Mouse (Mus musculus): ENCODE data around the gene Nf2. TPM values are rescaled to one million over a fixed set of nuclear protein-coding genes. Genes with fewer than 3 reads are reported as not detected.
A peak's percentile ranks its signal among the peaks of the same experiment; 100 is the strongest.

Nf2 gene
- polyA plus RNA-seq, 1 experiment, result 50.9 TPM

- DNase-seq, result no peak
- WGBS, result 37% methylated on average over 4 of the region's 4 CpGs
- Histone ChIP-seq H3K4me1 (ENCODE audit: control insufficient read depth, insufficient read depth, low read length) (no peaks in the 10 kb centered on the region), H3K4me3 (replicated peaks; ENCODE audit: extremely low read depth, low read depth, low read length) (no peak overlapping the region)
- TF ChIP-seq POLR2A (IDR thresholded peaks at IDR 0.05; ENCODE audit: borderline replicate concordance, extremely low read depth, low read depth, low read length) (no peak), CTCF (IDR thresholded peaks at IDR 0.05; ENCODE audit: insufficient read depth, low read length) (no peak)
Measured at GRCm38 (mm10) chr11:4757789-4758158, 91.6 kb downstream of the Nf2 start.

- TF ChIP-seq POLR2A (IDR thresholded peaks at IDR 0.05; ENCODE audit: borderline replicate concordance, extremely low read depth, low read depth, low read length) (no peak), CTCF (IDR thresholded peaks at IDR 0.05; ENCODE audit: insufficient read depth, low read length) (no peak)
- no peak for DNase-seq
- Histone ChIP-seq H3K4me1 (ENCODE audit: control insufficient read depth, insufficient read depth, low read length) (no peaks in the 10 kb centered on the region), H3K4me3 (replicated peaks; ENCODE audit: extremely low read depth, low read depth, low read length) (no peak overlapping the region)
- 52% methylated on average over 11 of the region's 11 CpGs for WGBS
Measured at GRCm38 (mm10) chr11:4756984-4757788, 92.2 kb downstream of the Nf2 start.

DNA sequence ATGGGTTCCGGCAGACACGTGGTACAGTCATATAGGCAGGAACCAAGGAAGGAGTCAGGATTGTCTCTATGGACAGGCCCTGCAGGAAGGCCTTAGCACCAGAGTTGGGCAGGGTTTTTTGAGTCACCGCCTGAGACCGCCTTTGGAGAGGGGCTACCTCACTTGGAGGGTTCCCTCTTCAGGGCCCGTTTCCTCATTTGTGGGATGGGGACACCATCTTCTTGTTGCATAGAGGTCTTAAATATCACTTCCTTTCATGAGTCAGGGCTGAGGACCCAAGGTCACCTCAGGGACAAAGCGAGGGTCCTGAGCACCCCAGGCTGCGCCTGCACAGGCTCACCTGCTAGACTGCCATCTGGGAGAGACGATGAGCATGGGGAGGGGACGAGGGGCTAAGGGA lies 92.9 kb downstream of the Nf2 start:
- no peak for TF ChIP-seq CTCF (IDR thresholded peaks at IDR 0.05; ENCODE audit: insufficient read depth, low read length)
- TF ChIP-seq POLR2A (IDR thresholded peaks at IDR 0.05; ENCODE audit: borderline replicate concordance, extremely low read depth, low read depth, low read length), result no peak
- H3K4me1 ChIP-seq (ENCODE audit: control insufficient read depth, insufficient read depth, low read length), result no peaks in the 10 kb centered on the region
- no peak for DNase-seq
- WGBS, result 81% methylated on average over 9 of the region's 9 CpGs
- no peak overlapping the region for H3K4me3 ChIP-seq (replicated peaks; ENCODE audit: extremely low read depth, low read depth, low read length)

DNA sequence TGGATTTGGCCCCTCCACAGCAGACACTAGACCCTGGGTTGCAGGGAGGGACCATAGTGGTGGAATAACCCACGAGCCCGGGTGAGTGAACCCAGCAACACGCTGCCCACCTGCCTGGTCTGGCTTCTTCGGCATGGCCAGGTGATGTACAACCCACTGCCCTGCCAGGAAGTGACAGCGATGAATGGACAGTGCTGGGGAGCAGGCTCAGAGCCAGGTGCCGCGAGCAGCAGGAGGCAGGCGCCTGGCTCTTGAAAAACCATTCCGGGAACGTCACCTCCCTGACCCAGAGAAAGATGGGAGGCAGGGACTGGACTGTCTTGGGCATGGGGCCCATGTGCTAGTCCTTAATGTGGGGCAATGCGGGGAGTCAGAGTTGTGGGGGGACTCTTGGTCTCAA lies 94.5 kb downstream of the Nf2 start:
- TF ChIP-seq CTCF (IDR thresholded peaks at IDR 0.05; ENCODE audit: insufficient read depth, low read length) (no peak), POLR2A (IDR thresholded peaks at IDR 0.05; ENCODE audit: borderline replicate concordance, extremely low read depth, low read depth, low read length) (no peak)
- WGBS, result 71% methylated on average over 11 of the region's 11 CpGs
- no peak overlapping the region for H3K4me3 ChIP-seq (replicated peaks; ENCODE audit: extremely low read depth, low read depth, low read length)
- DNase-seq, result no peak
- no peaks in the 10 kb centered on the region for H3K4me1 ChIP-seq (ENCODE audit: control insufficient read depth, insufficient read depth, low read length)

- Histone ChIP-seq H3K4me3 (replicated peaks; ENCODE audit: extremely low read depth, low read depth, low read length) (no peak overlapping the region), H3K4me1 (ENCODE audit: control insufficient read depth, insufficient read depth, low read length) (no peaks in the 10 kb centered on the region)
- TF ChIP-seq CTCF (IDR thresholded peaks at IDR 0.05; ENCODE audit: insufficient read depth, low read length) (no peak), POLR2A (IDR thresholded peaks at IDR 0.05; ENCODE audit: borderline replicate concordance, extremely low read depth, low read depth, low read length) (no peak)
- DNase-seq, result no peak
- 82% methylated on average over 3 of the region's 3 CpGs for WGBS
Measured at GRCm38 (mm10) chr11:4754036-4754435, 95.3 kb downstream of the Nf2 start.

- Histone ChIP-seq H3K4me1 (ENCODE audit: control insufficient read depth, insufficient read depth, low read length) (no peaks in the 10 kb centered on the region), H3K4me3 (replicated peaks; ENCODE audit: extremely low read depth, low read depth, low read length) (no peak overlapping the region)
- no peak for TF ChIP-seq POLR2A (IDR thresholded peaks at IDR 0.05; ENCODE audit: borderline replicate concordance, extremely low read depth, low read depth, low read length)
- TF ChIP-seq CTCF (IDR thresholded peaks at IDR 0.05; ENCODE audit: insufficient read depth, low read length), result no peak
- DNase-seq, result no peak
- 50% methylated on average over 10 of the region's 10 CpGs for WGBS
Measured at GRCm38 (mm10) chr11:4752836-4753235, 96.5 kb downstream of the Nf2 start.

- no peaks in the 10 kb centered on the region for H3K4me1 ChIP-seq (ENCODE audit: control insufficient read depth, insufficient read depth, low read length)
- H3K4me3 ChIP-seq (replicated peaks; ENCODE audit: extremely low read depth, low read depth, low read length), result no peak overlapping the region
- TF ChIP-seq CTCF (IDR thresholded peaks at IDR 0.05; ENCODE audit: insufficient read depth, low read length), result no peak
- TF ChIP-seq POLR2A (IDR thresholded peaks at IDR 0.05; ENCODE audit: borderline replicate concordance, extremely low read depth, low read depth, low read length), result no peak
- DNase-seq, result peak; percentile 50
- WGBS, result 5% methylated on average over 9 of the region's 9 CpGs
Measured at GRCm38 (mm10) chr11:4750263-4750662, 99.1 kb downstream of the Nf2 start.

- Histone ChIP-seq H3K4me1 (ENCODE audit: control insufficient read depth, insufficient read depth, low read length) (no peaks in the 10 kb centered on the region), H3K4me3 (replicated peaks; ENCODE audit: extremely low read depth, low read depth, low read length) (no peak overlapping the region)
- 5% methylated on average over 12 of the region's 12 CpGs for WGBS
- DNase-seq, result no peak
- TF ChIP-seq POLR2A (IDR thresholded peaks at IDR 0.05; ENCODE audit: borderline replicate concordance, extremely low read depth, low read depth, low read length) (no peak), CTCF (IDR thresholded peaks at IDR 0.05; ENCODE audit: insufficient read depth, low read length) (no peak)
Measured at GRCm38 (mm10) chr11:4747285-4747684, 102.1 kb downstream of the Nf2 start.

DNA sequence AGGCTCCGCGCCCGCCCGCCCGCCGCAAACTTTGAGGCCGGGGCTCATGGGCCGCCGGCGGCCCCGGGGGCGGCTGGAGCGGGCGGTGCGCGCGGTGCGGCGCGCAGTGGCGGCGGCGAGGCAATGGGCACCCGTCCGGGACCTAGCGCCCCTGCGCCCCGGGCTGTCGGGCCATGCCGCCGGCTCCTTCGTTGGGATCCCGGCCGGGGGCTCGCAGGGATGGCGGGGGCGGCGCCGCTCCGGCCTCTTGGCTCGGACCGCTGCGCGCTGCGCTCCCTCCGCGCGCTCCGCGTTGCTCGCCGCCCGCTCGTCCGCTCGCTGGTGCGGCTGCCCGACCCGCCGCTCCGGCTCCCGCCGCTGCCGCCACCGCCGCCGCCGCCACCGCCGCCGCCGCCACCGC lies 102.6 kb downstream of the Nf2 start, which contains the start of gene Cabp7:
Gene Cabp7 (minus strand): TSS at position 46 of the 400 bp plus-strand sequence.
- H3K4me1 ChIP-seq (ENCODE audit: control insufficient read depth, insufficient read depth, low read length), result no peaks in the 10 kb centered on the region
- WGBS, result 3% methylated on average over 45 of the region's 73 CpGs
- H3K4me3 ChIP-seq (replicated peaks; ENCODE audit: extremely low read depth, low read depth, low read length), result no peak within 1 kb of the TSS
- no peak for DNase-seq
- TF ChIP-seq POLR2A (IDR thresholded peaks at IDR 0.05; ENCODE audit: borderline replicate concordance, extremely low read depth, low read depth, low read length) (no peak), CTCF (IDR thresholded peaks at IDR 0.05; ENCODE audit: insufficient read depth, low read length) (no peak)

DNA sequence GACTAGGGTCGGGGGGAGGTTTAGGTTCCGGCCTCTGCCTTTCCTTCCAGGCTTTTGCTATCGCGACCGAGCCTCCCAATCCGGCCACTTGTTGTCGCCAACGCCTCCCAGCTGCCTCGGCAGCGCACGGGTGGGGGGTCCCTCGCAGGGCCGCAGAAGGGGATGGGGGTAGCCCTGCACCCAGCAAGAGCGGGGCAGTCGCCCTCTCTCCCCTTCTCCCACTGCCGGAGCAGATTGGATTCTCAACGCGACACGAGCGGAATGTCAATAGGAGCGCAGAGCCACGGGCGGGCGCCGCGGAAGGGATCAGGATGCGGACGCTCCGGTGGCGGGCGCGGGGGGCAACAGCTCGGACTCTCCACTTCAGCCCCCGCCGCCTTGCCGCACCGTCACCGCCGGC lies 103.4 kb downstream of the Nf2 start:
- TF ChIP-seq POLR2A (IDR thresholded peaks at IDR 0.05; ENCODE audit: borderline replicate concordance, extremely low read depth, low read depth, low read length), result no peak
- TF ChIP-seq CTCF (IDR thresholded peaks at IDR 0.05; ENCODE audit: insufficient read depth, low read length), result no peak
- Histone ChIP-seq H3K4me1 (ENCODE audit: control insufficient read depth, insufficient read depth, low read length) (no peaks in the 10 kb centered on the region), H3K4me3 (replicated peaks; ENCODE audit: extremely low read depth, low read depth, low read length) (no peak overlapping the region)
- no peak for DNase-seq
- 2% methylated on average over 39 of the region's 39 CpGs for WGBS
